In genomic region chr14:73313396-73313795, GRCm38 (mm10) we compare ENCODE assay signal across 8 mouse cellular contexts. TPM values are rescaled to one million over a fixed set of nuclear protein-coding genes. Genes with fewer than 3 reads are reported as not detected.
DNase-seq lines count a peak whose midpoint lies in the region; ATAC-seq and TF ChIP-seq lines count a peak whose summit lies in the region.
"Had no signal": no experiment of that assay in that cellular context is flagged by ENCODE, and none has a peak within 500 bp of the region (broad histone marks: within the 10 kb centered on the region; RNA-seq: fewer than 3 reads in every experiment).

No protein-coding gene starts in this region.

- peaks cover 54% of the 10 kb centered on the region for H3K36me3 ChIP-seq in G1E (replicated peaks)
- H3K36me3 ChIP-seq in embryonic facial prominence, embryonic 11.5 days (replicated peaks; ENCODE audit: control insufficient read depth, insufficient read depth, low read depth, low read length): no peaks in the 10 kb centered on the region
- H3K36me3 ChIP-seq in liver, postnatal 0 days (replicated peaks; ENCODE audit: insufficient read depth, low read length): peaks cover 3% of the 10 kb centered on the region; the same call in 1 of the 2 replicates
- H3K36me3 ChIP-seq in kidney, embryonic 15.5 days: no peaks in the 10 kb centered on the region

- TF ChIP-seq EP300 in liver, postnatal 0 days (IDR thresholded peaks at IDR 0.05; ENCODE audit: low read depth): peak; percentile 34; the same call in 1 of the 2 replicates

- ATAC-seq in G1E (ENCODE audit: extremely low read depth, insufficient number of reproducible peaks, low FRiP score, poor library complexity, severe bottlenecking): peak; percentile 74
- peak; percentile 52; the same call in 1 of the 2 replicates for ATAC-seq in embryonic facial prominence, embryonic 11.5 days (replicated peaks; ENCODE audit: insufficient number of reproducible peaks, low FRiP score, low TSS enrichment, low read depth)
- peak; percentile 84 for ATAC-seq in liver, postnatal 0 days
- no peak for ATAC-seq in kidney, embryonic 15.5 days (replicated peaks; ENCODE audit: low FRiP score)

- peaks cover 44% of the 10 kb centered on the region for H3K4me1 ChIP-seq in G1E (ENCODE audit: insufficient read depth, low read depth, low read length)
- no peaks in the 10 kb centered on the region for H3K4me1 ChIP-seq in embryonic facial prominence, embryonic 11.5 days (ENCODE audit: control insufficient read depth, insufficient read depth, low read length)
- 0 out of 2 replicates have a peak, but pooled peaks cover 2% of the 10 kb centered on the region for H3K4me1 ChIP-seq in liver, postnatal 0 days (ENCODE audit: insufficient read depth)
- H3K4me1 ChIP-seq in kidney, embryonic 15.5 days: peaks cover 4% of the 10 kb centered on the region; the same call in 1 of the 2 replicates

- no peak overlapping the region for H3K9ac ChIP-seq in embryonic facial prominence, embryonic 11.5 days (replicated peaks; ENCODE audit: low read length)
- H3K9ac ChIP-seq in liver, postnatal 0 days (replicated peaks): no peak overlapping the region
- H3K9ac ChIP-seq in kidney, embryonic 15.5 days: no peak overlapping the region

- no peak for TF ChIP-seq CTCF in layer of hippocampus, adult 2 months (conservative IDR thresholded peaks at IDR 0.05)
- TF ChIP-seq CTCF in G1E (IDR thresholded peaks at IDR 0.05; ENCODE audit: low read depth, low read length): no peak
- no peak for TF ChIP-seq CTCF in liver, postnatal 0 days (IDR thresholded peaks at IDR 0.05; ENCODE audit: low read depth)

- no peaks in the 10 kb centered on the region for H3K27me3 ChIP-seq in G1E (ENCODE audit: insufficient read depth, low read length)
- H3K27me3 ChIP-seq in embryonic facial prominence, embryonic 11.5 days (ENCODE audit: control insufficient read depth, insufficient read depth, low read length): no peaks in the 10 kb centered on the region
- H3K27me3 ChIP-seq in liver, postnatal 0 days (ENCODE audit: insufficient read depth, low read length): no peaks in the 10 kb centered on the region
- no peaks in the 10 kb centered on the region for H3K27me3 ChIP-seq in kidney, embryonic 15.5 days

- peak overlapping the region; percentile 20; the same call in 1 of the 2 replicates for H3K27ac ChIP-seq in layer of hippocampus, adult 2 months
- H3K27ac ChIP-seq in embryonic facial prominence, embryonic 11.5 days (replicated peaks; ENCODE audit: low read depth, low read length): no peak overlapping the region
- H3K27ac ChIP-seq in liver, postnatal 0 days (ENCODE audit: low read depth): no peak overlapping the region
- no peak overlapping the region for H3K27ac ChIP-seq in kidney, embryonic 15.5 days

- no peak overlapping the region for H3K4me2 ChIP-seq in embryonic facial prominence, embryonic 11.5 days (ENCODE audit: low read depth, low read length)
- H3K4me2 ChIP-seq in liver, postnatal 0 days (ENCODE audit: low read depth, low read length): no peak overlapping the region
- H3K4me2 ChIP-seq in kidney, embryonic 15.5 days: no peak overlapping the region

- no peak for DNase-seq in layer of hippocampus, adult 2 months (ENCODE audit: low spot score in 2 of 2)
- DNase-seq in layer of hippocampus, adult 8-10 months (ENCODE audit: low spot score in 2 of 2): no peak
- DNase-seq in G1E (ENCODE audit: low spot score): peak; percentile 32
- peak; percentile 52 for DNase-seq in embryonic facial prominence, embryonic 11.5 days (ENCODE audit: low spot score)
- no peak for DNase-seq in liver, postnatal 0 days
- no peak for DNase-seq in left cerebral cortex, adult 9 months (ENCODE audit: low spot score in 2 of 2)
- DNase-seq: layer of hippocampus, adult 9-11 months had no signal

- WGBS in embryonic facial prominence, embryonic 11.5 days: 42% methylated on average over 5 of the region's 5 CpGs
- WGBS in liver, postnatal 0 days (ENCODE audit: insufficient replicate concordance): 53% methylated on average over 5 of the region's 5 CpGs
- 31% methylated on average over 5 of the region's 5 CpGs for WGBS in kidney, embryonic 15.5 days

- H3K9me3 ChIP-seq in G1E (replicated peaks): no peaks in the 10 kb centered on the region
- H3K9me3 ChIP-seq in embryonic facial prominence, embryonic 11.5 days (replicated peaks; ENCODE audit: control insufficient read depth, low read length): no peaks in the 10 kb centered on the region
- no peaks in the 10 kb centered on the region for H3K9me3 ChIP-seq in liver, postnatal 0 days (ENCODE audit: low read length)
- H3K9me3 ChIP-seq in kidney, embryonic 15.5 days (replicated peaks): no peaks in the 10 kb centered on the region

- H3K4me3 ChIP-seq in layer of hippocampus, adult 2 months: no peak overlapping the region
- H3K4me3 ChIP-seq in G1E (ENCODE audit: low read depth, low read length): peak overlapping the region; percentile 13; the same call in 1 of the 2 replicates
- no peak overlapping the region for H3K4me3 ChIP-seq in embryonic facial prominence, embryonic 11.5 days (ENCODE audit: low read depth, low read length)
- H3K4me3 ChIP-seq in liver, postnatal 0 days (ENCODE audit: low read depth, low read length): no peak overlapping the region
- H3K4me3 ChIP-seq in kidney, embryonic 15.5 days (replicated peaks): no peak overlapping the region

RNA-seq across cellular contexts. Expression of gene Rb1, which starts 12.2 kb away (rescaled TPM):
- total RNA-seq in layer of hippocampus, adult 2 months (2021): 10 to 100 TPM; 32.0 to 40.5 TPM
- total RNA-seq in layer of hippocampus, adult 8-10 months (2022): 10 to 100 TPM; 36.3 to 46.1 (median 39.2) TPM
- 390 and 393 TPM in 2 replicates for total RNA-seq in G1E (2014; fragmentation: Nextera tagmentation)
- 57.4 and 64.9 TPM in 2 replicates for total RNA-seq in G1E (2017)
- polyA plus RNA-seq in G1E (2012): 10.1 and 11.6 TPM in 2 replicates
- polyA plus RNA-seq in embryonic facial prominence, embryonic 11.5 days (2014; fragmentation: Nextera tagmentation; extraction: Ambion mirVana): 25.6 and 26.2 TPM in 2 replicates
- polyA plus RNA-seq in liver, postnatal 0 days (2015; fragmentation: Nextera tagmentation; extraction: Ambion mirVana): 15.5 and 23.6 TPM in 2 replicates
- 16.2 and 19.5 TPM in 2 replicates for polyA plus RNA-seq in kidney, embryonic 15.5 days (2015; fragmentation: Nextera tagmentation; extraction: Ambion mirVana)

Comparison
In these comparisons a context has a peak if more than half of its experiments do, and no peak if none do; other contexts are left out.
1. DNase-seq: peak in G1E (single experiment) and embryonic facial prominence, embryonic 11.5 days (single experiment); none in layer of hippocampus, adult 2 months (0 of 2), layer of hippocampus, adult 8-10 months (0 of 2), liver, postnatal 0 days (single experiment) and left cerebral cortex, adult 9 months (0 of 2).